Mouse (Mus musculus) liver, embryonic 14.5 days (tissue): ENCODE measurements around the gene Abi1.

Experiments used
- CTCF ChIP-seq: IDR thresholded peaks from 2 replicates; pipeline ENCODE4 v1.5.1; 2016; ENCODE audit warnings: antibody characterized with exemption, low read depth, control low read depth
- EP300 ChIP-seq: IDR thresholded peaks from 2 replicates; pipeline ENCODE4 v1.6.1; 2016; ENCODE audit warnings: antibody characterized with exemption, low read depth

- no peak for TF ChIP-seq CTCF
- TF ChIP-seq EP300 = no peak
These were observed 35.8 kb upstream of the Abi1 start for GRCm38 (mm10) chr2:23075846-23076245.
